Mouse (Mus musculus): ENCODE measurements at regions not wholly inside any gene's neighbourhood (a gene's known extent, or its start where the extent isn't known, plus 50 kb on each side); places are given as distances from the start of the nearest gene placed in this dataset.

DNA sequence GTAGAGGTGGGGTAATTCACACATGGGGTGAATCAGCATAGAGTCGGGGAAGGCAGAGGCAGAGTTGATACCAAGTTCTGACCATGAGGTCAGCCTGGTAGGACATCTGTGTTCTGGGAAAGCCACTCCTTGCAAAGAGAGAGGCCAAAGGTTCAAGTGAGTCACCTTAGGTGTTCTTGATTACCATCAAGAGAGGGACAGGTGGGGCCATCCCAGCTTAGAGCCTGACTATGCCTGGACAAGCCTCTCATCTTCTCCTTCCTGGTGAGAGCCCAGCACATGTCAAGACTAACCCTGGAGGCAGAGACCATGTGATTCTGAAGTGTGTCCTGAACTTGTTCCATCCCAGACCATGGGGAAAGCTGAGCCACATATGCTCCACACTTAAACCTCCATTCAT, 94.0 kb upstream of the 3110018I06Rik start:
- TF ChIP-seq POLR2A (IDR thresholded peaks at IDR 0.05; ENCODE audit: borderline replicate concordance, insufficient read depth, low read length) (no peak), CTCF (IDR thresholded peaks at IDR 0.05; ENCODE audit: borderline replicate concordance, insufficient read depth, low read depth, low read length) (no peak)

All from cerebellum, adult 2 months (tissue).